Comparison of ENCODE assay signal across 22 mouse cellular contexts in genomic region chr4:151211992-151212391, GRCm38 (mm10).
DNase-seq lines count a peak whose midpoint lies in the region; ATAC-seq and TF ChIP-seq lines count a peak whose summit lies in the region.
"Had no signal": no experiment of that assay in that cellular context is flagged by ENCODE, and none has a peak within 500 bp of the region (broad histone marks: within the 10 kb centered on the region; RNA-seq: fewer than 3 reads in every experiment).

No protein-coding gene starts in this region.

- DNase-seq in cerebellum, adult 11-12 months: peak; percentile 32
- no peak for DNase-seq in cerebellum, adult 11 months
- peak; percentile 43 to 61 for DNase-seq in cerebellum, postnatal 14 days
- DNase-seq in cerebellum, adult 8-10 months: no peak
- peak; percentile 31 for DNase-seq in lung, embryonic 14.5 days
- DNase-seq in lung, postnatal 0 days (ENCODE audit: low spot score): no peak
- DNase-seq: adrenal gland, adult 8-10 months; adrenal gland, postnatal 25 days; cerebellum, adult 9-10 months; forebrain, postnatal 0 days; gastrocnemius, adult 2 months; gastrocnemius, postnatal 14 days; heart, adult 11 months had no signal

- no peak for TF ChIP-seq EP300 in lung, postnatal 0 days (IDR thresholded peaks at IDR 0.05)

- WGBS in lung, embryonic 14.5 days: 77% methylated on average over 6 of the region's 6 CpGs
- 78% methylated on average over 6 of the region's 6 CpGs for WGBS in lung, postnatal 0 days

- no peak for TF ChIP-seq CTCF in lung, embryonic 14.5 days (IDR thresholded peaks at IDR 0.05; ENCODE audit: low read depth)
- TF ChIP-seq CTCF in lung, postnatal 0 days (IDR thresholded peaks at IDR 0.05): no peak

- H3K4me3 ChIP-seq in lung, embryonic 14.5 days (ENCODE audit: low read depth, low read length): no peak overlapping the region
- no peak overlapping the region for H3K4me3 ChIP-seq in lung, postnatal 0 days (ENCODE audit: low read depth, low read length)
- H3K4me3 ChIP-seq: embryonic facial prominence, embryonic 12.5 days; embryonic facial prominence, embryonic 15.5 days; gastrocnemius, adult 2 months; hindbrain, embryonic 12.5 days; hindbrain, embryonic 15.5 days had no signal

- ATAC-seq in lung, embryonic 14.5 days (ENCODE audit: insufficient read depth): no peak
- no peak for ATAC-seq in lung, postnatal 0 days
- ATAC-seq: activated CD4-positive, CD25-positive, alpha-beta regulatory T cell, adult 4 months; forebrain, embryonic 14.5 days; forebrain, postnatal 0 days; inflammation-experienced regulatory T-cells, adult 6 months; intestine, embryonic 16.5 days had no signal

- H3K4me1 ChIP-seq in lung, embryonic 14.5 days (ENCODE audit: insufficient read depth): peaks cover 8% of the 10 kb centered on the region; the same call in 1 of the 2 replicates
- no peaks in the 10 kb centered on the region for H3K4me1 ChIP-seq in lung, postnatal 0 days (ENCODE audit: insufficient read depth, low read depth, low read length)
- H3K4me1 ChIP-seq: embryonic facial prominence, embryonic 12.5 days; embryonic facial prominence, embryonic 15.5 days had no signal

- H3K27me3 ChIP-seq in lung, embryonic 14.5 days (ENCODE audit: insufficient read depth, low read length): no peaks in the 10 kb centered on the region
- H3K27me3 ChIP-seq in lung, postnatal 0 days (replicated peaks; ENCODE audit: insufficient read depth, low read length): no peaks in the 10 kb centered on the region
- H3K27me3 ChIP-seq: embryonic facial prominence, embryonic 12.5 days; embryonic facial prominence, embryonic 15.5 days; hindbrain, embryonic 15.5 days had no signal

- no peaks in the 10 kb centered on the region for H3K9me3 ChIP-seq in lung, embryonic 14.5 days (ENCODE audit: low read depth, low read length)
- H3K9me3 ChIP-seq in lung, postnatal 0 days (ENCODE audit: low read length): no peaks in the 10 kb centered on the region
- H3K9me3 ChIP-seq: embryonic facial prominence, embryonic 12.5 days; embryonic facial prominence, embryonic 15.5 days; hindbrain, embryonic 12.5 days; hindbrain, embryonic 15.5 days had no signal

- no peak overlapping the region for H3K27ac ChIP-seq in lung, embryonic 14.5 days (ENCODE audit: low read depth)
- H3K27ac ChIP-seq in lung, postnatal 0 days (ENCODE audit: low read length): no peak overlapping the region
- H3K27ac ChIP-seq: embryonic facial prominence, embryonic 12.5 days; embryonic facial prominence, embryonic 15.5 days; gastrocnemius, adult 2 months; hindbrain, embryonic 12.5 days; hindbrain, embryonic 15.5 days had no signal

- H3K36me3 ChIP-seq in lung, embryonic 14.5 days (ENCODE audit: insufficient read depth): no peaks in the 10 kb centered on the region
- H3K36me3 ChIP-seq in lung, postnatal 0 days (ENCODE audit: insufficient read depth, low read length): no peaks in the 10 kb centered on the region
- H3K36me3 ChIP-seq: embryonic facial prominence, embryonic 12.5 days; embryonic facial prominence, embryonic 15.5 days; hindbrain, embryonic 12.5 days; hindbrain, embryonic 15.5 days had no signal

- no peak overlapping the region for H3K4me2 ChIP-seq in lung, embryonic 14.5 days
- H3K4me2 ChIP-seq in lung, postnatal 0 days (replicated peaks; ENCODE audit: low read depth, low read length): no peak overlapping the region
- H3K4me2 ChIP-seq: embryonic facial prominence, embryonic 12.5 days; embryonic facial prominence, embryonic 15.5 days; heart, embryonic 11.5 days; hindbrain, embryonic 12.5 days; hindbrain, embryonic 15.5 days had no signal

- no peak overlapping the region for H3K9ac ChIP-seq in lung, embryonic 14.5 days
- no peak overlapping the region for H3K9ac ChIP-seq in lung, postnatal 0 days (replicated peaks; ENCODE audit: low read depth)
- H3K9ac ChIP-seq: embryonic facial prominence, embryonic 12.5 days; embryonic facial prominence, embryonic 15.5 days; forebrain, postnatal 0 days; hindbrain, embryonic 12.5 days; hindbrain, embryonic 15.5 days had no signal

Comparison
In these comparisons a context has a peak if more than half of its experiments do, and no peak if none do; other contexts are left out.
1. DNase-seq: peak in cerebellum, adult 11-12 months (single experiment), cerebellum, postnatal 14 days (2 of 2) and lung, embryonic 14.5 days (single experiment); none in cerebellum, adult 11 months (single experiment), cerebellum, adult 8-10 months (single experiment) and lung, postnatal 0 days (single experiment).